Comparison of ENCODE assay signal across 34 mouse cellular contexts in the genomic region with DNA sequence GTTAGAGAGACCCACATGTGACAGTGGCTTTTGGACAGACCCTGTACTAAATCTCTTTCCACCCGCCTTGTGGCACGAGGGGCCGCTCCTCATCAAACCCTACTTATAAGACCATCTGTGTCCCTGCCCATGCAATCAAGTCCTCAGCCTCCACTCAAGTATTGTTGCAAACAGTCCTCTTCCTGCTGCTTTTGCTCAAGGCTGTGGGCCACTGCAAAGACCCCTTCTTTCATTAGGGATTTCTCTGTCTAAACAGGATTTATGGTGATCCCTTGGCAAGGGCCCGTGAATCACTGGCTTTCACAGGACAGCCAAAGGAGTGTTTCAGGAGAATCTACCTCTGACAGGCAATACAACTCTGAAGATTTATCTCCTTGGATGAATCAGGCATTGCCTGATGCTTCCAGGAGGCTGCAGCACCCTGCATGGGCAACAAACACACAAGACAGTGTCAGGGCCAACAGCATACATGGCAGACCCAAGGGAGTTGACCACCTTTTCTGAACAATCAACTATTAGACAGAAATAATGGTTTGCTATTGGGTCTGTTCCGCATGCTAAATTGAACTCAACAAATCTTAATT. TPM values are rescaled to one million over a fixed set of nuclear protein-coding genes. Genes with fewer than 3 reads are reported as not detected.
A peak's percentile ranks its signal among the peaks of the same experiment; 100 is the strongest.
DNase-seq lines count a peak whose midpoint lies in the region; ATAC-seq lines count a peak whose summit lies in the region.
"Had no signal": no experiment of that assay in that cellular context is flagged by ENCODE, and none has a peak within 500 bp of the region (broad histone marks: within the 10 kb centered on the region; RNA-seq: fewer than 3 reads in every experiment).

No protein-coding gene starts in this region.

- ATAC-seq in kidney, embryonic 15.5 days (replicated peaks; ENCODE audit: low FRiP score), result 0 out of 2 replicates have a peak, but pooled peaks have one; percentile 18
- no peak for ATAC-seq in limb, embryonic 13.5 days (ENCODE audit: low FRiP score, low read depth)
- ATAC-seq in neural tube, embryonic 14.5 days (ENCODE audit: low read depth), result peak; percentile 78; the same call in 1 of the 2 replicates
- ATAC-seq in forebrain, embryonic 13.5 days, result no peak
- ATAC-seq: forebrain, embryonic 14.5 days; hindbrain, postnatal 0 days; liver, postnatal 0 days; lung, postnatal 0 days; midbrain, embryonic 16.5 days; Patski had no signal

- H3K9me3 ChIP-seq in kidney, embryonic 15.5 days (replicated peaks), result no peaks in the 10 kb centered on the region
- no peaks in the 10 kb centered on the region for H3K9me3 ChIP-seq in limb, embryonic 13.5 days
- H3K9me3 ChIP-seq in neural tube, embryonic 14.5 days (ENCODE audit: control insufficient read depth, low read length), result no peaks in the 10 kb centered on the region
- H3K9me3 ChIP-seq in forebrain, embryonic 13.5 days (replicated peaks), result no peaks in the 10 kb centered on the region
- H3K9me3 ChIP-seq: embryonic facial prominence, embryonic 13.5 days; heart, embryonic 15.5 days; midbrain, embryonic 10.5 days; stomach, embryonic 15.5 days had no signal

- intact Hi-C loops in left cerebral cortex, postnatal 36 days (cut with DNase I), result no loop called here

- H3K36me3 ChIP-seq in kidney, embryonic 15.5 days, result peaks cover 7% of the 10 kb centered on the region; the same call in 1 of the 2 replicates
- H3K36me3 ChIP-seq in limb, embryonic 13.5 days, result peaks cover 25% of the 10 kb centered on the region
- no peaks in the 10 kb centered on the region for H3K36me3 ChIP-seq in neural tube, embryonic 14.5 days (ENCODE audit: control insufficient read depth, insufficient read depth, low read length)
- H3K36me3 ChIP-seq in forebrain, embryonic 13.5 days (ENCODE audit: poor library complexity, severe bottlenecking), result no peaks in the 10 kb centered on the region
- H3K36me3 ChIP-seq: G1E; heart, embryonic 15.5 days; midbrain, embryonic 10.5 days; stomach, embryonic 15.5 days had no signal

- no peak for DNase-seq in kidney, adult 8-10 months
- DNase-seq in embryo, embryonic 11 days, result peak; percentile 43
- DNase-seq in left cerebral cortex, postnatal 36 days (ENCODE audit: low spot score in 2 of 2), result no peak
- no peak for DNase-seq in heart, adult 18-20 months
- DNase-seq: adrenal gland, adult 8-10 months; B cell, adult 2 months; cerebellum, adult 18-20 months; cerebellum, postnatal 14 days; gastrocnemius, adult 2 months; heart, postnatal 4 days; kidney, adult 18-20 months; kidney, postnatal 36 days; layer of hippocampus, postnatal 36 days; liver, postnatal 0 days; right cerebral cortex, postnatal 4 days; thymus, postnatal 4 days had no signal

- no peak overlapping the region for H3K27ac ChIP-seq in kidney, embryonic 15.5 days
- H3K27ac ChIP-seq in limb, embryonic 13.5 days, result peak overlapping the region; percentile 7; the same call in 1 of the 2 replicates
- no peak overlapping the region for H3K27ac ChIP-seq in neural tube, embryonic 14.5 days (ENCODE audit: low read depth, low read length)
- no peak overlapping the region for H3K27ac ChIP-seq in forebrain, embryonic 13.5 days
- H3K27ac ChIP-seq: embryonic facial prominence, embryonic 13.5 days; gastrocnemius, adult 2 months; heart, embryonic 15.5 days; hindbrain, postnatal 0 days; macrophage; midbrain, embryonic 10.5 days; stomach, embryonic 15.5 days had no signal

- no peak overlapping the region for H3K9ac ChIP-seq in kidney, embryonic 15.5 days
- H3K9ac ChIP-seq in limb, embryonic 13.5 days, result no peak overlapping the region
- H3K9ac ChIP-seq in neural tube, embryonic 14.5 days (replicated peaks; ENCODE audit: low read depth, low read length), result no peak overlapping the region
- no peak overlapping the region for H3K9ac ChIP-seq in forebrain, embryonic 13.5 days
- H3K9ac ChIP-seq: embryonic facial prominence, embryonic 13.5 days; heart, embryonic 15.5 days; liver, postnatal 0 days; stomach, embryonic 15.5 days had no signal

- H3K4me2 ChIP-seq in kidney, embryonic 15.5 days, result no peak overlapping the region
- H3K4me2 ChIP-seq in limb, embryonic 13.5 days (replicated peaks), result peak overlapping the region; percentile 25
- H3K4me2 ChIP-seq in neural tube, embryonic 14.5 days (ENCODE audit: low read depth, low read length), result no peak overlapping the region
- no peak overlapping the region for H3K4me2 ChIP-seq in forebrain, embryonic 13.5 days
- H3K4me2 ChIP-seq: embryonic facial prominence, embryonic 13.5 days; heart, embryonic 15.5 days; liver, embryonic 11.5 days; stomach, embryonic 15.5 days had no signal

- H3K4me1 ChIP-seq in kidney, embryonic 15.5 days, result peaks cover 21% of the 10 kb centered on the region
- peaks cover 67% of the 10 kb centered on the region for H3K4me1 ChIP-seq in limb, embryonic 13.5 days
- H3K4me1 ChIP-seq in neural tube, embryonic 14.5 days (ENCODE audit: control insufficient read depth, insufficient read depth, low read length), result peaks cover 22% of the 10 kb centered on the region
- peaks cover 26% of the 10 kb centered on the region for H3K4me1 ChIP-seq in forebrain, embryonic 13.5 days
- H3K4me1 ChIP-seq: midbrain, embryonic 10.5 days had no signal

- no peaks in the 10 kb centered on the region for H3K27me3 ChIP-seq in kidney, embryonic 15.5 days
- H3K27me3 ChIP-seq in limb, embryonic 13.5 days, result no peaks in the 10 kb centered on the region
- H3K27me3 ChIP-seq in neural tube, embryonic 14.5 days (ENCODE audit: control insufficient read depth, insufficient read depth, low read length), result no peaks in the 10 kb centered on the region
- H3K27me3 ChIP-seq in forebrain, embryonic 13.5 days, result no peaks in the 10 kb centered on the region
- H3K27me3 ChIP-seq: CH12.LX; embryonic facial prominence, embryonic 13.5 days; heart, embryonic 15.5 days; Patski; stomach, embryonic 15.5 days had no signal

- no peak overlapping the region for H3K4me3 ChIP-seq in kidney, embryonic 15.5 days (replicated peaks)
- H3K4me3 ChIP-seq in limb, embryonic 13.5 days, result no peak overlapping the region
- H3K4me3 ChIP-seq in neural tube, embryonic 14.5 days (ENCODE audit: low read depth, low read length), result no peak overlapping the region
- H3K4me3 ChIP-seq in forebrain, embryonic 13.5 days, result no peak overlapping the region
- H3K4me3 ChIP-seq: embryonic facial prominence, embryonic 13.5 days; gastrocnemius, adult 2 months; heart, embryonic 15.5 days; midbrain, embryonic 10.5 days; myocyte; stomach, embryonic 15.5 days had no signal

- 33% methylated on average over 5 of the region's 5 CpGs for WGBS in kidney, embryonic 15.5 days
- WGBS in limb, embryonic 13.5 days, result 39% methylated on average over 5 of the region's 5 CpGs
- whole genome bisulfite sequencing in neural tube, embryonic 14.5 days, result 15% methylated on average over 5 of the region's 5 CpGs
- 86% methylated on average over 5 of the region's 5 CpGs for WGBS in forebrain, embryonic 13.5 days

RNA-seq across cellular contexts. Expression of a gene that starts 43.3 kb away (rescaled TPM):
- polyA plus RNA-seq in kidney, embryonic 15.5 days (2015; fragmentation: Nextera tagmentation; extraction: Ambion mirVana), result 128 and 130 TPM in 2 replicates
- 199 and 207 TPM in 2 replicates for polyA plus RNA-seq in limb, embryonic 13.5 days (2015; fragmentation: Nextera tagmentation; extraction: Ambion mirVana)
- polyA plus RNA-seq in neural tube, embryonic 14.5 days (2014; fragmentation: Nextera tagmentation; extraction: Ambion mirVana), result 59.9 and 84.8 TPM in 2 replicates
- polyA plus RNA-seq in forebrain, embryonic 13.5 days (2015; fragmentation: Nextera tagmentation; extraction: Ambion mirVana), result 23.7 and 24.1 TPM in 2 replicates
- total RNA-seq in left cerebral cortex, postnatal 36 days (2021), result 10 to 100 TPM; 50.4 to 68.3 TPM
- 10 to 100 TPM in 1 of 2 experiments, 1 to 10 TPM in 1; 8.2 to 12.0 TPM for total RNA-seq in heart, adult 18-20 months (2021)
- polyA plus RNA-seq: G1E had no signal

Comparison
In these comparisons a context has a peak if more than half of its experiments do, and no peak if none do; other contexts are left out.
1. ATAC-seq: peak in kidney, embryonic 15.5 days (single experiment) and neural tube, embryonic 14.5 days (single experiment); none in limb, embryonic 13.5 days (single experiment) and forebrain, embryonic 13.5 days (single experiment).